Mouse (Mus musculus): ENCODE data around the gene Gm44503. TPM values are rescaled to one million over a fixed set of nuclear protein-coding genes. Genes with fewer than 3 reads are reported as not detected.
A peak's percentile ranks its signal among the peaks of the same experiment; 100 is the strongest.

The Gm44503 gene
- total RNA-seq (2017): 0.58 TPM in 1 of 2 replicates, not detected in the other

GRCm38 (mm10) chr9:72958521-72959450 is at the start of gene Gm44503, which contains the start of gene Dyx1c1:
Gm44503 (plus strand) TSS chr9:72958852.
Dyx1c1 (plus strand) TSS chr9:72958785.
- peak; percentile 82 for ATAC-seq (ENCODE audit: extremely low read depth, insufficient number of reproducible peaks, low FRiP score, poor library complexity, severe bottlenecking)

DNA sequence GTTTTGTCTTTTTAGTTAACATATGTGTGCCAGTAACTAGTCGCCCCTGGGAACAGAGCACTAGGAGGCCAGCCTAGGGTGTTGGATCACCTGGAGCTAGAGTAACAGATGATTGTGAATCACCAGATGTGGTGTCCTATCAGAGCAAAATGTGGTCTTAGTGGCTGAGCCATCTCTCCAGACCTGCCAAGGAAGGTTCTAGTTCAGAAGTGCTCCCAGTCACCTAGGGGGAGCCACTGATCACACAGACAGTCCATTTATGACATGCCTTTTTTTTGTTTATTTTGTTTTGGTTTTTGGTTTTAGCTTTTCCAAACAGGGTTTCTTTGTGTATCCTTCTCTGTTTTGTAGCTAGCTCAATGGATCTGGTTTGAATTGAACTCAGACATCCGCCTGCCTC is 47.3 kb upstream of the Gm44503 start:
- ATAC-seq (ENCODE audit: extremely low read depth, insufficient number of reproducible peaks, low FRiP score, poor library complexity, severe bottlenecking): no peak

GRCm38 (mm10) chr9:72913551-72913950 is 45.1 kb upstream of the Gm44503 start:
- no peak for ATAC-seq (ENCODE audit: extremely low read depth, insufficient number of reproducible peaks, low FRiP score, poor library complexity, severe bottlenecking)

GRCm38 (mm10) chr9:72915728-72916127 is 42.9 kb upstream of the Gm44503 start:
- no peak for ATAC-seq (ENCODE audit: extremely low read depth, insufficient number of reproducible peaks, low FRiP score, poor library complexity, severe bottlenecking)

- no peak for ATAC-seq (ENCODE audit: extremely low read depth, insufficient number of reproducible peaks, low FRiP score, poor library complexity, severe bottlenecking)
These were observed 35.6 kb upstream of the Gm44503 start for GRCm38 (mm10) chr9:72923068-72923467.

GRCm38 (mm10) chr9:72925021-72925934 is 33.4 kb upstream of the Gm44503 start, which contains the start of gene Pygo1:
Pygo1 (plus strand) TSS chr9:72925645.
- ATAC-seq (ENCODE audit: extremely low read depth, insufficient number of reproducible peaks, low FRiP score, poor library complexity, severe bottlenecking): no peak

GRCm38 (mm10) chr9:72925935-72926258 is 32.8 kb upstream of the Gm44503 start:
- no peak for ATAC-seq (ENCODE audit: extremely low read depth, insufficient number of reproducible peaks, low FRiP score, poor library complexity, severe bottlenecking)

DNA sequence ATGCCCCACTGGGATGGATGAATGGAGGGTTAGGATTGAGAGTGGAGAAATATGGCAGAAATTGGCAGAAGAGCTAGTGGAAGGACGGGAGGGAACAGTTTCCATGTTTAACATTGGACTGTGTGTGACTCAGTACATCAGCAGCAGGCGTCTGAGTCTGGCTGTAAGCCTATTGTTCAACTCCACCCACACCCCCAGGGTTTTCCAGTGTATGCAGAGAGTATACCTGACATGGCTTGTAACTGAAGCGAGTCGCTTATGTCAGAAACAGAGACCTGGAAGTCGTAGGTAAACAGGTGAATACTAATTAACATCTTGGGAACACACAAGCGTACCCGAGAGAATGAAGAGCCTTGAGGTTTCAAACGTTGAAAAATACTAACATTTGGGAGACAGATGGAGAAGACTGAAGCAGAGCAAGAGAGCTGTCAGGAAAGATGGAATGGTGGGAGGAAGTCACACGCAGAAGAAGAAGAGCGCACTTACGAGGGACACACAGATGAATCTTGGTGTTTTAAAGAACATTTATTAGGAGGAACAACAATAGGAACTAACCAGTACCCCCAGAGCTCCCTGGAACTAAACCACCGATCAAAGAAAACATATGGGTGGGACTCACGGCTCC is 27.4 kb upstream of the Gm44503 start:
- no peak for ATAC-seq (ENCODE audit: extremely low read depth, insufficient number of reproducible peaks, low FRiP score, poor library complexity, severe bottlenecking)

- no peak for ATAC-seq (ENCODE audit: extremely low read depth, insufficient number of reproducible peaks, low FRiP score, poor library complexity, severe bottlenecking)
These were observed 23.3 kb upstream of the Gm44503 start for GRCm38 (mm10) chr9:72935309-72935708.

DNA sequence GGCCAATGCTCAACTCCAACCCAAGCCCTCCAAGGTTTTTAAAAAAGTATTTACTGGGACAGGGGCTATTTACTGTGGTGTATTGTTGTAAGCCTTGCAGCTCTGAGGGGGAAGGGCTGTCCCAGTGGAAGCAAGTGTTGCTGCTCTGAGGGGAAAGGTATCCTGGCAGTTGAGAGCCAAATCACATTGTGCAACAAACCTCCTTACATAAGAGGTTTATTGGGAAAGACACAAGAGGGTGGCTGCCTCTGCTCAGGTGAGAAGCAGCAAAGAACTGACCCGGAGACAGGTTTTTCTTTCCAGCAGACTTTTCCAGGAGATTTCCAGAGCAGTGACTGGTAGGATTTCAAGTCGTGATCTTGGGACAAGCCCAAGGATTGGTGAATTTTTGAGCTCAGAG is 22.4 kb upstream of the Gm44503 start:
- no peak for ATAC-seq (ENCODE audit: extremely low read depth, insufficient number of reproducible peaks, low FRiP score, poor library complexity, severe bottlenecking)

DNA sequence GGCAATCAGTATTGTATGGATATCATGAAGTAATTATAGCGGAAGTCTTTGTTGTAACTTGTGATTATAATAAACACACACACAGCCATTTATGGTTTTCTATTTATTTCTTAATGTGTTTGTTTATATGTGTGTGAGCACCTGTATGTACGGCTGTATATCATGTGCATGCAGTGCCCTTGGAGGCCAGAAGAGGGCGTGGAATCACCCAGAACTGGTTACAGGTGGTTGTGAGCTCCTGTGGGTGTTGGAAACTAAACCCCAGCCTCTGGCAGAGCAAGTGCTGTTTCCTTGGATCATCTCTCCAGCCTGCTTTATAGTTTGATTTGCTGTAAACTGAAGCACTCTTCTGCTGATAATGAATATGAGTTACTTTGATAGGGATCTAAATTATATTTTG is 15.2 kb upstream of the Gm44503 start:
- no peak for ATAC-seq (ENCODE audit: extremely low read depth, insufficient number of reproducible peaks, low FRiP score, poor library complexity, severe bottlenecking)

GRCm38 (mm10) chr9:72944286-72944685 is 14.4 kb upstream of the Gm44503 start:
- no peak for ATAC-seq (ENCODE audit: extremely low read depth, insufficient number of reproducible peaks, low FRiP score, poor library complexity, severe bottlenecking)

DNA sequence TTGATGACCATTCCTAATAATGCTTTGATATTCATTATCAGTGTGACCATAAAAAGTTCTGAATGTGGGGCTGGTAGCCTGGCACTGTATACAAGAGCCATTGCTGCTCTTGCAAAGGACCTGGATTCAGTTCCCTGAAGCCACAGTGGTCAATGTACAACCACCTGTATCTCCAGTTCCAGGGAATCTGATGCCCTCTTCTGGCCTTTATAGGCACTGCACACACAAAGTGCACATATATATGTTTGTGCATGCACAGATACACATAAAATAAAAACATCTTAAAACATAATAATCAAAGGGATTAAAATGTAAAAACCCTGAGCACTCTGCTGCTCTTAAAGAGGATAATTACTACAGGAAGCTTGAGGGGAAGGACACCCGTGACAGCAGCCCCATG is 11.6 kb upstream of the Gm44503 start:
- ATAC-seq (ENCODE audit: extremely low read depth, insufficient number of reproducible peaks, low FRiP score, poor library complexity, severe bottlenecking): no peak

- ATAC-seq (ENCODE audit: extremely low read depth, insufficient number of reproducible peaks, low FRiP score, poor library complexity, severe bottlenecking): no peak
These were observed 9.1 kb upstream of the Gm44503 start for GRCm38 (mm10) chr9:72949572-72949971.

DNA sequence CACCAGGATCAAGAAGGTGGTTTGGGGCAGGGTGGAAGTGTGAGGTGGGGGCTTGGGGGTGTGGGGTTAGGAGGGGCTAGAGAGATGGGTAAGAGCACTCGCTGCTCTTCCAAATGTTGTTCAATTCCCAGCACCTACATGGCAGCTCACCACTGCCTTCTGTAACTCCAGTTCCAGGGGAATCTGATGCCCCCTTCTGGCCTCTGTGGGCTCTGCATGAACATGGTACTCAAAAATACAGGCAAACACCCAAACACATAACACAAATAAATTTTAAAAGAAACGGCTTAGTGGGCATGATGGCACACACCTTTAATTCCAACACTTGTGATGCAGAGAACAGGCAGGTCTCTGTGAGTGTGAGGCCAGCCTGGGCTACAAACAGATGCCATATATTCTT is 3.9 kb upstream of the Gm44503 start:
- ATAC-seq (ENCODE audit: extremely low read depth, insufficient number of reproducible peaks, low FRiP score, poor library complexity, severe bottlenecking): no peak

DNA sequence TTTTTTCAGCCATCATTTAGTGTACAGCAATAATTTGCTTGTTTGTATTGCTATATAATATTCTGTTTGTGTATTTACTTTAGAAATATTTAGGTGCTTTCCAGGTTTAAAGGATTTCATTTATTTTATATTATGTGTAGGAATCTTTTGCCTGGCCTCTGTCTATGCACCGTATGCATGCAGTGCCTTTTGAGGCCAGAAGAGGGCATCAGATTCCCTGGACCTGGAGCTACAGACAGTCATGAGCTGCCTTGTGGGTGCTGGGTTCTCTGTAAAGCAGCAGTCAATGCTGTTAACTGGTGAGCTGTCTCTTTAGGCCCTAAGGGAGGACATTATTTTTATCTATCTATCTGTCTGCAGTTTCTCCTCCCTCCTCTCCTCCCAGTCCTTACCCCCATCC is 3.1 kb upstream of the Gm44503 start:
- peak; percentile 70; the same call in 1 of the 2 replicates for ATAC-seq (ENCODE audit: extremely low read depth, insufficient number of reproducible peaks, low FRiP score, poor library complexity, severe bottlenecking)

- no peak for ATAC-seq (ENCODE audit: extremely low read depth, insufficient number of reproducible peaks, low FRiP score, poor library complexity, severe bottlenecking)
These were observed 2.7 kb downstream of the Gm44503 start for GRCm38 (mm10) chr9:72961346-72961745.

DNA sequence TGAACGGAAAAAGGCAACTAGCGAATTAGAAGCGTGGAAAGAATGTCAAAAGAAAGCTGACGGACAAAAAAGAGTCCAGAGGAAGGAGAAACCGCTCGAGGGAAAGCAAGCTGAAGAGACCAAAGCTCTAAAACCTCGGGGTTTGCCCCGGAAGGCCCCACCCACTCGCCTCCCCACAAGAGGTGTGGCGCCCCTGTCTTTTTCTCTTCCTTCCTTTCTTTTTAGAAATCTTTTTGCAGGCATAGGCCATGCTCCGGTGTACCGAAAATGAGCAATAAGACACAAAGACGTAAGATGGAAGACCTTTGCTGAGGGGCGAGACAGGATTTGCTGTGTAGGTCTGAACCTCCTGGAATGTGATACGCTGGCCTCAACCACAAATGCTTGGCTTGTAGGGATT is 3.3 kb downstream of the Gm44503 start:
- no peak for ATAC-seq (ENCODE audit: extremely low read depth, insufficient number of reproducible peaks, low FRiP score, poor library complexity, severe bottlenecking)

DNA sequence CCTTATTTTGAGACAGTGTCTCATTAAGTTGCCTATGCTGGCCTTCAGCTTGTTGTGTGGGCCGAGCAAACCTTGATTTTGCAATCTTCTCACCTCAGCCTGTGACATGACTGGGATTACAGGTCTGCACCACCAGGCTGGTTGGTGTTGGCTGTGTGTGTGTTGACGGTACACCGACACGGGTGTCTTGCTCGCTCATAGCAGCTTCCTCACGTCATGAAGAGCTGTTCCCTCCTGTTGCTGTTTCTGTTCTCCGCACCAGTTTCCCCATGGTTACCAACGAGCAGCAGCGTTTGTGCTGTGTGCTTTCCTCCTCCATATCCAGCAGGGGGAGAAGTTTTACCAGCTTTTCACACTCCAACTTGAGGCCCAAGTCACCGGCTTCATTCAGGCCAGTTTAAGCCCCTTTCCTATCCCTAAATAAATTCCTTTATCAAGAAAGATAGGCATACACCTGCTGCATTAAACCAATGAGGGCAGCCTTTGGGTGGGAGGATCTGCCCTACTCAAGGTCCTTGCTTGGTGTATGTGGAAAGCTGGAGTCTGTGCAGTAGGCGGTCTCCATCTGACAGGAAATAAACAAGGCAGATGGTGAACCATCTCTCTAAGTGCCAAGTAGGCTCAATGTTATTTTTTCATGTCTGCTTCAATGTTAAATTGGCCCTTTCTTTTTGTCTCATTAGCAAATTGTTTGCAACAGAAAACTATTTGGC is 9.9 kb downstream of the Gm44503 start:
- ATAC-seq (ENCODE audit: extremely low read depth, insufficient number of reproducible peaks, low FRiP score, poor library complexity, severe bottlenecking): peak; percentile 90

Measured in neutrophil, adult 5-6 weeks (primary cell).